Mouse (Mus musculus): ENCODE measurements at regions not wholly inside any gene's neighbourhood (a gene's known extent, or its start where the extent isn't known, plus 50 kb on each side); places are given as distances from the start of the nearest gene placed in this dataset.

- no peak for TF ChIP-seq CTCF (IDR thresholded peaks at IDR 0.05; ENCODE audit: borderline replicate concordance, insufficient read depth, low read depth, low read length)
- no peak for TF ChIP-seq POLR2A (IDR thresholded peaks at IDR 0.05; ENCODE audit: borderline replicate concordance, insufficient read depth, low read length)
Observed at GRCm38 (mm10) chr9:61130877-61131276, 241.3 kb upstream of the Tle3 start.

Measured in cerebellum, adult 2 months (tissue).